Mouse (Mus musculus) thymus, adult 2 months (tissue): ENCODE measurements around the gene Bend3.

Source experiments
- CTCF ChIP-seq: fragments of 200-500 bp; IDR thresholded peaks from 2 replicates; pipeline ENCODE4 v1.5.1; 2012; ENCODE audit warnings: mild to moderate bottlenecking, control low read depth, low read length, moderate library complexity, borderline replicate concordance; ENCODE audit not compliant: control insufficient read depth, poor library complexity, insufficient read depth; ENCODE audit errors: extremely low read depth
- POLR2A ChIP-seq: fragments of 200-500 bp; IDR thresholded peaks from 2 replicates; pipeline ENCODE4 v1.6.1; 2012; ENCODE audit warnings: mild to moderate bottlenecking, low read length, control low read depth, moderate library complexity; ENCODE audit not compliant: control insufficient read depth, poor library complexity, insufficient read depth; ENCODE audit errors: extremely low read depth

GRCm38 (mm10) chr10:43519977-43520376, 41.3 kb downstream of the Bend3 start:
- TF ChIP-seq CTCF = no peak
- TF ChIP-seq POLR2A = no peak
